29 mouse cellular contexts compared by ENCODE assay signal in the genomic region with DNA sequence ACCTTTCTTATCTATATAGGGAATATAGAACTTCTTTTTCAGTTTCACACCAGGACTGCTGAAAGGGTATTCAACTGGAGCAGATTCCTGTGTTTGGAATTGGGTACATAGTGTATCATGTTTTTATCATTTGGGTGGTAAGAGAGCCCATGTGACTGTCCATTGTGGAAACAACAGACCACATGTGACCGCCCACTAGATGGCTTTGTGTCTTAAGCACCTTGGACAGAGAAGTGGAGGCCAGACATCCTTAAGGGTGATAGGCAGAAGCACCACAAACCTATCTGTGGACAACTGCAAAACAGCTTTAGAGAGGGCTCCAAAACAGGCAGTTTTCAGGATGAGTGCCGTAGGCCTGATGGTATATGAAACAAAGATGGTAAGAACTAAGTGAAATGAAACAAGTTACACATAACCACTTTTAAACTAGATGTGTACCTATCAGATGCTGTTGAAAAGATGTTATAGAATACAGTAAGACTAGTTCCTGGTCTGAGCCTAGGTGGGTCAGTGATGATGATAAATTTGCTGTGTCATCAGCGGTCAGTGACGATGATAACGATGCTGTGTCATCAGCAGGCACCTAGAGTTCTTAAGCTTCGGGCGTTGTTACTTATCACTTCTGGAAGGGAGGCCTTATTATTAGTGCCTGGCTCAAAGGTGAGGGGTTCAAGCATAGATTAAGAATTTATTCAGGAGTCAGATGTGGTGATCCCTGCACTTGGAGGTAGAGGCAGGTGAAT. TPM values are rescaled to one million over a fixed set of nuclear protein-coding genes. Genes with fewer than 3 reads are reported as not detected.
DNase-seq lines count a peak whose midpoint lies in the region; ATAC-seq and TF ChIP-seq lines count a peak whose summit lies in the region.
"Had no signal": no experiment of that assay in that cellular context is flagged by ENCODE, and none has a peak within 500 bp of the region (broad histone marks: within the 10 kb centered on the region; RNA-seq: fewer than 3 reads in every experiment).

No protein-coding gene starts in this region.

- intact Hi-C loops in heart, postnatal 14 days (cut with DNase I): no loop called here

- no peak for TF ChIP-seq EP300 in liver, postnatal 0 days (IDR thresholded peaks at IDR 0.05; ENCODE audit: low read depth)

- WGBS in liver, postnatal 0 days (ENCODE audit: insufficient replicate concordance): 83% methylated on average over 7 of the region's 7 CpGs
- 86% methylated on average over 7 of the region's 7 CpGs for WGBS in liver, embryonic 11.5 days
- 84% methylated on average over 7 of the region's 7 CpGs for WGBS in liver, embryonic 16.5 days (ENCODE audit: insufficient replicate concordance)

- no peak for ATAC-seq in liver, postnatal 0 days
- ATAC-seq in liver, embryonic 11.5 days (replicated peaks; ENCODE audit: low FRiP score): peak; percentile 26; the same call in 1 of the 2 replicates
- peak; percentile 11; the same call in 1 of the 2 replicates for ATAC-seq in liver, embryonic 16.5 days (ENCODE audit: low read depth)
- ATAC-seq: forebrain, embryonic 14.5 days; forebrain, postnatal 0 days had no signal

- no peaks in the 10 kb centered on the region for H3K27me3 ChIP-seq in liver, postnatal 0 days (ENCODE audit: insufficient read depth, low read length)
- no peaks in the 10 kb centered on the region for H3K27me3 ChIP-seq in liver, embryonic 11.5 days (replicated peaks; ENCODE audit: control insufficient read depth, insufficient read depth, low read length)
- H3K27me3 ChIP-seq in liver, embryonic 16.5 days (ENCODE audit: control insufficient read depth, insufficient read depth, low read depth, low read length): no peaks in the 10 kb centered on the region
- H3K27me3 ChIP-seq: CH12.LX; embryonic facial prominence, embryonic 13.5 days; heart, embryonic 13.5 days; hindbrain, embryonic 12.5 days; hindbrain, embryonic 15.5 days had no signal

- H3K36me3 ChIP-seq in liver, postnatal 0 days (replicated peaks; ENCODE audit: insufficient read depth, low read length): no peaks in the 10 kb centered on the region
- H3K36me3 ChIP-seq in liver, embryonic 11.5 days (ENCODE audit: control insufficient read depth, insufficient read depth, low read length): no peaks in the 10 kb centered on the region
- H3K36me3 ChIP-seq in liver, embryonic 16.5 days (ENCODE audit: control insufficient read depth, insufficient read depth): no peaks in the 10 kb centered on the region
- H3K36me3 ChIP-seq: embryonic facial prominence, embryonic 10.5 days; embryonic facial prominence, embryonic 13.5 days; heart, embryonic 13.5 days; hindbrain, embryonic 12.5 days; hindbrain, embryonic 15.5 days had no signal

- peak; percentile 58 for DNase-seq in heart, adult 11 months
- no peak for DNase-seq in heart, postnatal 14 days
- peak; percentile 5 for DNase-seq in liver
- DNase-seq in liver, postnatal 0 days: no peak
- no peak for DNase-seq in liver, embryonic 11.5 days (ENCODE audit: low spot score)
- no peak for DNase-seq in embryo, embryonic 9.5 days (ENCODE audit: extremely low spot score)
- DNase-seq in lung, postnatal 10 days: no peak
- DNase-seq: adrenal gland, adult 2 months; adrenal gland, postnatal 14 days; B cell, adult 2 months; cerebellum, adult 11 months; cerebellum, adult 2 months; cerebellum, adult 9-11 months; cerebellum, postnatal 25 days; forebrain, postnatal 0 days; gastrocnemius, adult 2 months; gastrocnemius, postnatal 14 days; heart, adult 2 months had no signal

- H3K4me2 ChIP-seq in liver, postnatal 0 days (ENCODE audit: low read depth, low read length): no peak overlapping the region
- H3K4me2 ChIP-seq in liver, embryonic 11.5 days: no peak overlapping the region
- no peak overlapping the region for H3K4me2 ChIP-seq in liver, embryonic 16.5 days (ENCODE audit: low read depth, low read length)
- H3K4me2 ChIP-seq: embryonic facial prominence, embryonic 13.5 days; heart, embryonic 13.5 days; hindbrain, embryonic 12.5 days; hindbrain, embryonic 15.5 days had no signal

- no peaks in the 10 kb centered on the region for H3K9me3 ChIP-seq in liver, postnatal 0 days (ENCODE audit: low read length)
- H3K9me3 ChIP-seq in liver, embryonic 11.5 days (ENCODE audit: control insufficient read depth, low read length): no peaks in the 10 kb centered on the region
- H3K9me3 ChIP-seq in liver, embryonic 16.5 days (replicated peaks; ENCODE audit: control insufficient read depth, low read length): no peaks in the 10 kb centered on the region
- H3K9me3 ChIP-seq: embryonic facial prominence, embryonic 10.5 days; embryonic facial prominence, embryonic 13.5 days; G1E; heart, embryonic 13.5 days; hindbrain, embryonic 12.5 days; hindbrain, embryonic 15.5 days had no signal

- H3K4me1 ChIP-seq in liver, postnatal 0 days (ENCODE audit: insufficient read depth): no peaks in the 10 kb centered on the region
- H3K4me1 ChIP-seq in liver, embryonic 11.5 days (replicated peaks; ENCODE audit: control insufficient read depth, insufficient read depth, low read length): no peaks in the 10 kb centered on the region
- no peaks in the 10 kb centered on the region; the same call in 1 of the 2 replicates for H3K4me1 ChIP-seq in liver, embryonic 16.5 days (ENCODE audit: control insufficient read depth, low read depth, low read length)
- H3K4me1 ChIP-seq: embryonic facial prominence, embryonic 13.5 days had no signal

- H3K4me3 ChIP-seq in liver, postnatal 0 days (ENCODE audit: low read depth, low read length): no peak overlapping the region
- no peak overlapping the region for H3K4me3 ChIP-seq in liver, embryonic 11.5 days (ENCODE audit: low read depth, low read length)
- no peak overlapping the region for H3K4me3 ChIP-seq in liver, embryonic 16.5 days (ENCODE audit: low read depth, low read length)
- H3K4me3 ChIP-seq: embryonic facial prominence, embryonic 10.5 days; embryonic facial prominence, embryonic 13.5 days; erythroblast, embryonic 14.5 days; gastrocnemius, adult 2 months; heart, adult 2 months; heart, embryonic 13.5 days; hindbrain, embryonic 12.5 days; hindbrain, embryonic 15.5 days had no signal

- H3K27ac ChIP-seq in liver, postnatal 0 days (ENCODE audit: low read depth): no peak overlapping the region
- H3K27ac ChIP-seq in liver, embryonic 11.5 days (ENCODE audit: low read depth, low read length): no peak overlapping the region
- no peak overlapping the region for H3K27ac ChIP-seq in liver, embryonic 16.5 days (ENCODE audit: low read length)
- H3K27ac ChIP-seq: embryonic facial prominence, embryonic 10.5 days; embryonic facial prominence, embryonic 13.5 days; gastrocnemius, adult 2 months; heart, adult 2 months; heart, embryonic 13.5 days; hindbrain, embryonic 12.5 days; hindbrain, embryonic 15.5 days had no signal

- no peak overlapping the region for H3K9ac ChIP-seq in liver, postnatal 0 days (replicated peaks)
- no peak overlapping the region for H3K9ac ChIP-seq in liver, embryonic 11.5 days (ENCODE audit: low read depth, low read length)
- H3K9ac ChIP-seq in liver, embryonic 16.5 days (ENCODE audit: low read depth, low read length): no peak overlapping the region
- H3K9ac ChIP-seq: embryonic facial prominence, embryonic 13.5 days; forebrain, postnatal 0 days; heart, embryonic 13.5 days; hindbrain, embryonic 12.5 days; hindbrain, embryonic 15.5 days had no signal

- TF ChIP-seq CTCF in liver, postnatal 0 days (IDR thresholded peaks at IDR 0.05; ENCODE audit: low read depth): no peak

RNA-seq across cellular contexts. Expression of gene Rhbdd1, which starts 12.0 kb away (rescaled TPM):
- 10 to 100 TPM; 10.1 to 11.5 TPM for total RNA-seq in heart, postnatal 14 days (2021)
- polyA plus RNA-seq in liver, postnatal 0 days (2015; fragmentation: Nextera tagmentation; extraction: Ambion mirVana): 4.7 and 5.9 TPM in 2 replicates
- 10.9 and 12.1 TPM in 2 replicates for polyA plus RNA-seq in liver, embryonic 11.5 days (2014; fragmentation: Nextera tagmentation; extraction: Ambion mirVana)
- polyA plus RNA-seq in liver, embryonic 16.5 days (2015; fragmentation: Nextera tagmentation; extraction: Ambion mirVana): 9.1 and 10.2 TPM in 2 replicates

RNA-seq across cellular contexts. Expression of gene Irs1, which starts 37.0 kb away (rescaled TPM):
- total RNA-seq in heart, postnatal 14 days (2021): 10 to 100 TPM; 37.5 to 38.0 TPM
- 1.2 and 1.4 TPM in 2 replicates for polyA plus RNA-seq in liver, postnatal 0 days (2015; fragmentation: Nextera tagmentation; extraction: Ambion mirVana)
- 3.6 and 4.1 TPM in 2 replicates for polyA plus RNA-seq in liver, embryonic 11.5 days (2014; fragmentation: Nextera tagmentation; extraction: Ambion mirVana)
- 1.5 and 1.7 TPM in 2 replicates for polyA plus RNA-seq in liver, embryonic 16.5 days (2015; fragmentation: Nextera tagmentation; extraction: Ambion mirVana)
- total RNA-seq: CH12.LX; common myeloid progenitor, adult 5-6 weeks had no signal
- polyA plus RNA-seq: G1E had no signal

Comparison
In these comparisons a context has a peak if more than half of its experiments do, and no peak if none do; other contexts are left out.
1. DNase-seq: peak in heart, adult 11 months (single experiment) and liver (single experiment); none in heart, postnatal 14 days (0 of 2), liver, postnatal 0 days (single experiment), liver, embryonic 11.5 days (single experiment), embryo, embryonic 9.5 days (single experiment) and lung, postnatal 10 days (single experiment).